In the genomic region with DNA sequence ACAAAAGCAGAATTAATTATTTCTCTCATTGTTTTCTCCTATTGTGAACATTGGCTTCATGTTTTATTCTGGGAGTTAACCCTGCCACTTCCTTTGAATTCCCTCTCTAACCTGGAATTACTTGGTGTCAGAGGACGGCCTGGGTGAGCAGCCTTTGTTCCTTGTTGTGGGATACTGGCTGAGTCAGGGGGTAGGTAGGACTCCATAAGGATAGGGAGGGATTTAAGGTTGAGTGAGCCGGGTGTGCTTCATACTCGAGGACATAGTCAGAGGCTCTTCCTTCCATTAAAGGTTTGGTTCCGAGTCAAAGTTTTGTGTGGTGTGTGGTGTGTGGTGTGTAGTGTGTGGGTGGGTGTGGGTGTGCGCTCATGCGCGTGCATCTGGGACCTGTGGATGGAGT, we compare ENCODE assay signal across 35 mouse cellular contexts.
"Had no signal": no experiment of that assay in that cellular context is flagged by ENCODE, and none has a peak within 500 bp of the region (broad histone marks: within the 10 kb centered on the region; RNA-seq: fewer than 3 reads in every experiment).

No protein-coding gene starts in this region.

- ATAC-seq: hindbrain, embryonic 16.5 days; hindbrain, postnatal 0 days; inflammation-experienced regulatory T-cells, adult 6 months; intestine, embryonic 15.5 days; intestine, embryonic 16.5 days; intestine, postnatal 0 days had no signal

- H3K9ac ChIP-seq: heart, embryonic 12.5 days; heart, embryonic 13.5 days; heart, embryonic 15.5 days; hindbrain, embryonic 12.5 days; hindbrain, embryonic 13.5 days; hindbrain, embryonic 14.5 days; hindbrain, embryonic 15.5 days; intestine, embryonic 15.5 days; kidney, embryonic 15.5 days had no signal

- H3K36me3 ChIP-seq: heart, embryonic 12.5 days; heart, embryonic 13.5 days; heart, embryonic 15.5 days; hindbrain, embryonic 10.5 days; hindbrain, embryonic 12.5 days; hindbrain, embryonic 13.5 days; hindbrain, embryonic 15.5 days; intestine, embryonic 15.5 days; kidney, embryonic 15.5 days had no signal

- H3K9me3 ChIP-seq: heart, embryonic 12.5 days; heart, embryonic 13.5 days; heart, embryonic 15.5 days; hindbrain, embryonic 10.5 days; hindbrain, embryonic 12.5 days; hindbrain, embryonic 13.5 days; hindbrain, embryonic 15.5 days; intestine, embryonic 15.5 days; kidney, embryonic 15.5 days had no signal

- H3K27me3 ChIP-seq: heart, embryonic 12.5 days; heart, embryonic 15.5 days; hindbrain, embryonic 12.5 days; hindbrain, embryonic 15.5 days; intestine, embryonic 15.5 days; kidney, embryonic 15.5 days had no signal

- H3K4me3 ChIP-seq: heart, embryonic 12.5 days; heart, embryonic 13.5 days; heart, embryonic 15.5 days; hindbrain, embryonic 10.5 days; hindbrain, embryonic 12.5 days; hindbrain, embryonic 13.5 days; hindbrain, embryonic 15.5 days; intestine, embryonic 15.5 days; kidney, embryonic 15.5 days; layer of hippocampus, adult 2 months; left cerebral cortex, adult 2 months had no signal

- H3K4me1 ChIP-seq: heart, embryonic 12.5 days; heart, embryonic 13.5 days; heart, embryonic 15.5 days; intestine, embryonic 15.5 days; kidney, embryonic 15.5 days had no signal

- DNase-seq: heart, postnatal 10 days; heart, postnatal 14 days; heart, postnatal 36 days; heart, postnatal 4 days; kidney, adult 11 months; kidney, adult 18-20 months; kidney, adult 2 months; kidney, adult 8-10 months; kidney, adult 9 months; kidney, postnatal 10 days; kidney, postnatal 14 days; kidney, postnatal 25 days; kidney, postnatal 36 days; kidney, postnatal 4 days; layer of hippocampus, adult 9-11 months; layer of hippocampus, postnatal 36 days had no signal

- H3K4me2 ChIP-seq: heart, embryonic 11.5 days; heart, embryonic 12.5 days; heart, embryonic 13.5 days; heart, embryonic 15.5 days; hindbrain, embryonic 12.5 days; hindbrain, embryonic 13.5 days; hindbrain, embryonic 14.5 days; hindbrain, embryonic 15.5 days; intestine, embryonic 15.5 days; kidney, embryonic 15.5 days had no signal

- H3K27ac ChIP-seq: heart, embryonic 13.5 days; heart, embryonic 15.5 days; hindbrain, embryonic 10.5 days; hindbrain, embryonic 12.5 days; hindbrain, embryonic 13.5 days; hindbrain, embryonic 14.5 days; hindbrain, embryonic 15.5 days; hindbrain, postnatal 0 days; intestine, embryonic 15.5 days; kidney, embryonic 15.5 days; kidney, postnatal 0 days; layer of hippocampus, adult 2 months; left cerebral cortex, adult 2 months had no signal
